Mouse (Mus musculus): ENCODE data around the gene Olfr772. TPM values are rescaled to one million over a fixed set of nuclear protein-coding genes. Genes with fewer than 3 reads are reported as not detected.
"Not testable (repeated sequence)": the region's sequence is repeated elsewhere in the genome, so short reads cannot be mapped to it uniquely, and the experiment has no call there.

Gene Olfr772
- not detected for total RNA-seq (2022)

- not testable (repeated sequence) for DNase-seq (ENCODE audit: low spot score in 2 of 2)
These were observed at the start of gene Olfr772 for GRCm38 (mm10) chr10:129177821-129178220. TSS of gene Olfr772 (minus strand) at chr10:129177921.

GRCm38 (mm10) chr10:129187319-129187718 is 9.6 kb upstream of the Olfr772 start, which contains the start of gene Olfr773:
TSS of gene Olfr773 (minus strand) at chr10:129187419.
- not testable (repeated sequence) for DNase-seq (ENCODE audit: low spot score in 2 of 2)

GRCm38 (mm10) chr10:129164651-129165050 is 13.1 kb downstream of the Olfr772 start, which contains the start of gene Olfr771:
TSS of gene Olfr771 (minus strand) at chr10:129164751.
- DNase-seq (ENCODE audit: low spot score in 2 of 2) = no peak

GRCm38 (mm10) chr10:129138898-129139297 is 38.8 kb downstream of the Olfr772 start, which contains the start of gene Olfr770:
TSS of gene Olfr770 (minus strand) at chr10:129138998.
- DNase-seq (ENCODE audit: low spot score in 2 of 2) = no peak

Other genes starting within 250 kb of the Olfr772 start
- gene Itga7, start 244.1 kb downstream of the Olfr772 start, total RNA-seq (2022) = 10 to 100 TPM; 63.3 to 69.0 (median 65.3) TPM
- gene Mettl7b, start 216.9 kb downstream of the Olfr772 start, total RNA-seq (2022) = under 1 TPM in 1 of 4 experiments, not detected in 3; 0.32 TPM
- gene Olfr9, start 188.5 kb downstream of the Olfr772 start, total RNA-seq (2022) = not detected
- gene Olfr763, start 167.1 kb downstream of the Olfr772 start, total RNA-seq (2022) = not detected
- gene Olfr764-ps1, start 138.0 kb downstream of the Olfr772 start, total RNA-seq (2022) = not detected
- gene Olfr765, start 127.9 kb downstream of the Olfr772 start, total RNA-seq (2022) = not detected
- not detected for gene Olfr766-ps1, start 108.9 kb downstream of the Olfr772 start, total RNA-seq (2022)
- not detected for gene Olfr767, start 95.0 kb downstream of the Olfr772 start, total RNA-seq (2022)
- gene Olfr768, start 78.5 kb downstream of the Olfr772 start, total RNA-seq (2022) = not detected
- gene Olfr769, start 60.1 kb downstream of the Olfr772 start, total RNA-seq (2022) = not detected
- not detected for gene Olfr770, start 38.9 kb downstream of the Olfr772 start, total RNA-seq (2022)
- not detected for gene Olfr771, start 13.2 kb downstream of the Olfr772 start, total RNA-seq (2022)
- not detected for gene Olfr773, start 9.5 kb upstream of the Olfr772 start, total RNA-seq (2022)
- gene Olfr774, start 58.3 kb upstream of the Olfr772 start, total RNA-seq (2022) = not detected
- not detected for gene Olfr775, start 70.5 kb upstream of the Olfr772 start, total RNA-seq (2022)
- gene Olfr776, start 81.2 kb upstream of the Olfr772 start, total RNA-seq (2022) = not detected
- not detected for gene Olfr777, start 93.6 kb upstream of the Olfr772 start, total RNA-seq (2022)
- not detected for gene Olfr780, start 140.2 kb upstream of the Olfr772 start, total RNA-seq (2022)
- not detected for gene Olfr781, start 150.9 kb upstream of the Olfr772 start, total RNA-seq (2022)
- not detected for gene Olfr782, start 170.9 kb upstream of the Olfr772 start, total RNA-seq (2022)
- not detected for gene Olfr784, start 206.2 kb upstream of the Olfr772 start, total RNA-seq (2022)
- not detected for gene Olfr785, start 227.5 kb upstream of the Olfr772 start, total RNA-seq (2022)
- gene Olfr786, start 249.4 kb upstream of the Olfr772 start, total RNA-seq (2022) = not detected